Mouse (Mus musculus) embryonic facial prominence, embryonic 12.5 days (tissue): Measurements from ENCODE around the gene Zfhx3. TPM values are rescaled to one million over a fixed set of nuclear protein-coding genes. Genes with fewer than 3 reads are reported as not detected.
A peak's percentile ranks its signal among the peaks of the same experiment; 100 is the strongest.

Source experiments
- ATAC-seq: fragments of 200-750 bp; cut with Nextera tagmentation; 2 replicates; pipeline ENCODE4 v1.8.0; 2017; ENCODE audit not compliant: insufficient number of reproducible peaks, insufficient read depth, low FRiP score, low TSS enrichment
- H3K27ac ChIP-seq: fragments of 300-500 bp; sonication (generic); 2 replicates; pipeline ENCODE4 v1.5.1; 2016; ENCODE audit warnings: mild to moderate bottlenecking
- H3K27me3 ChIP-seq: fragments of 300-500 bp; sonication (generic); 2 replicates; pipeline ENCODE4 v1.6.1; 2016; ENCODE audit warnings: mild to moderate bottlenecking, moderate library complexity
- H3K36me3 ChIP-seq: fragments of 300-500 bp; sonication (generic); 2 replicates; pipeline ENCODE4 v1.6.1; 2016; ENCODE audit warnings: mild to moderate bottlenecking
- H3K4me1 ChIP-seq: fragments of 300-500 bp; sonication (generic); 2 replicates; pipeline ENCODE4 v1.6.1; 2016
- H3K4me2 ChIP-seq: fragments of 300-500 bp; sonication (generic); replicated peaks from 2 replicates; pipeline ENCODE4 v1.6.1; 2016; ENCODE audit warnings: mild to moderate bottlenecking, moderate library complexity
- H3K4me3 ChIP-seq: fragments of 300-500 bp; sonication (generic); 2 replicates; pipeline ENCODE4 v1.5.1; 2016; ENCODE audit warnings: mild to moderate bottlenecking
- H3K9ac ChIP-seq: fragments of 300-500 bp; sonication (generic); 2 replicates; pipeline ENCODE4 v1.6.1; 2016; ENCODE audit warnings: mild to moderate bottlenecking, moderate library complexity
- H3K9me3 ChIP-seq: fragments of 300-500 bp; sonication (generic); 2 replicates; pipeline ENCODE4 v1.6.1; 2016; ENCODE audit warnings: mild to moderate bottlenecking, moderate library complexity
- WGBS: fragments of 180-500 bp; shearing (Covaris S2); methylation state at CpG from one replicate; pipeline ENCODE4 v1.1.7; 2016; 5-methylcytosine and 5-hydroxymethylcytosine counted together
- polyA plus RNA-seq: library from polyadenylated mRNA; unstranded; fragments of >200 nt; fragmentation: Nextera tagmentation; extraction: Ambion mirVana; gene quantifications from 2 replicates; pipeline ENCODE4 v1.2.1, GENCODE M21; 2016

Gene Zfhx3
- polyA plus RNA-seq, 1 experiment from 2014 or later = 43.1 TPM

- Histone ChIP-seq H3K4me2 (no peak overlapping the region), H3K27me3 (no peaks in the 10 kb centered on the region), H3K9me3 (no peaks in the 10 kb centered on the region), H3K27ac (no peak overlapping the region), H3K36me3 (no peaks in the 10 kb centered on the region; the same call in 1 of the 2 replicates), H3K4me1 (peaks cover 47% of the 10 kb centered on the region), H3K4me3 (no peak overlapping the region), H3K9ac (no peak overlapping the region)
- WGBS = 82% methylated on average over 6 of the region's 6 CpGs
- ATAC-seq = no peak
These were observed 823.7 kb downstream of the Zfhx3 start for GRCm38 (mm10) chr8:108766102-108766501.

GRCm38 (mm10) chr8:108768051-108768450 lies 825.6 kb downstream of the Zfhx3 start:
- H3K36me3 ChIP-seq = no peaks in the 10 kb centered on the region; the same call in 1 of the 2 replicates
- 77% methylated on average over 7 of the region's 7 CpGs for WGBS
- H3K9ac ChIP-seq = no peak overlapping the region
- no peak overlapping the region for H3K4me2 ChIP-seq
- no peak overlapping the region for H3K4me3 ChIP-seq
- no peaks in the 10 kb centered on the region for H3K27me3 ChIP-seq
- H3K9me3 ChIP-seq = no peaks in the 10 kb centered on the region
- ATAC-seq = no peak
- H3K4me1 ChIP-seq = peaks cover 37% of the 10 kb centered on the region
- H3K27ac ChIP-seq = no peak overlapping the region

GRCm38 (mm10) chr8:108770334-108770733 lies 827.9 kb downstream of the Zfhx3 start:
- no peak overlapping the region for H3K4me2 ChIP-seq
- WGBS = 86% methylated on average over 4 of the region's 4 CpGs
- no peaks in the 10 kb centered on the region for H3K9me3 ChIP-seq
- no peaks in the 10 kb centered on the region; the same call in 1 of the 2 replicates for H3K36me3 ChIP-seq
- no peak overlapping the region for H3K4me3 ChIP-seq
- no peak overlapping the region for H3K9ac ChIP-seq
- no peaks in the 10 kb centered on the region for H3K27me3 ChIP-seq
- no peak for ATAC-seq
- H3K27ac ChIP-seq = no peak overlapping the region
- H3K4me1 ChIP-seq = peaks cover 27% of the 10 kb centered on the region

- ATAC-seq = no peak
- WGBS = 83% methylated on average over 6 of the region's 6 CpGs
- no peak overlapping the region for H3K4me3 ChIP-seq
These were observed 831.0 kb downstream of the Zfhx3 start for GRCm38 (mm10) chr8:108773436-108773835.

GRCm38 (mm10) chr8:108778063-108778462 lies 835.6 kb downstream of the Zfhx3 start:
- Histone ChIP-seq H3K4me3 (no peak overlapping the region), H3K36me3 (no peaks in the 10 kb centered on the region), H3K27ac (no peak overlapping the region), H3K9me3 (no peaks in the 10 kb centered on the region), H3K27me3 (no peaks in the 10 kb centered on the region), H3K4me1 (peaks cover 44% of the 10 kb centered on the region), H3K4me2 (no peak overlapping the region), H3K9ac (no peak overlapping the region)
- 75% methylated on average over 12 of the region's 12 CpGs for WGBS
- no peak for ATAC-seq

More at GRCm38 (mm10) chr8:108773436-108773835, 831.0 kb downstream of the Zfhx3 start:
- Histone ChIP-seq H3K4me1 (peaks cover 45% of the 10 kb centered on the region), H3K9me3 (no peaks in the 10 kb centered on the region), H3K27ac (no peak overlapping the region), H3K36me3 (no peaks in the 10 kb centered on the region; the same call in 1 of the 2 replicates), H3K4me2 (no peak overlapping the region), H3K9ac (no peak overlapping the region), H3K27me3 (no peaks in the 10 kb centered on the region)

GRCm38 (mm10) chr8:108778551-108778950 lies 836.1 kb downstream of the Zfhx3 start:
- Histone ChIP-seq H3K9ac (no peak overlapping the region), H3K36me3 (no peaks in the 10 kb centered on the region), H3K9me3 (no peaks in the 10 kb centered on the region), H3K4me2 (no peak overlapping the region), H3K4me3 (no peak overlapping the region), H3K27me3 (no peaks in the 10 kb centered on the region), H3K27ac (no peak overlapping the region), H3K4me1 (peaks cover 44% of the 10 kb centered on the region)
- ATAC-seq = no peak
- WGBS = 74% methylated on average over 9 of the region's 9 CpGs

GRCm38 (mm10) chr8:108780766-108781165 lies 838.3 kb downstream of the Zfhx3 start:
- no peak overlapping the region for H3K27ac ChIP-seq
- H3K36me3 ChIP-seq = no peaks in the 10 kb centered on the region
- no peaks in the 10 kb centered on the region for H3K9me3 ChIP-seq
- WGBS = 85% methylated on average over 6 of the region's 6 CpGs
- no peak overlapping the region for H3K9ac ChIP-seq
- no peak for ATAC-seq
- H3K27me3 ChIP-seq = no peaks in the 10 kb centered on the region
- no peak overlapping the region for H3K4me2 ChIP-seq
- no peak overlapping the region for H3K4me3 ChIP-seq
- H3K4me1 ChIP-seq = peaks cover 31% of the 10 kb centered on the region

- ATAC-seq = no peak
- WGBS = 73% methylated on average over 5 of the region's 5 CpGs
- H3K4me1 ChIP-seq = peaks cover 27% of the 10 kb centered on the region
These were observed 838.7 kb downstream of the Zfhx3 start for GRCm38 (mm10) chr8:108781192-108781591.

GRCm38 (mm10) chr8:108783155-108783554 lies 840.7 kb downstream of the Zfhx3 start:
- H3K4me1 ChIP-seq = peaks cover 11% of the 10 kb centered on the region
- H3K36me3 ChIP-seq = no peaks in the 10 kb centered on the region
- H3K4me3 ChIP-seq = no peak overlapping the region
- H3K4me2 ChIP-seq = no peak overlapping the region
- no peaks in the 10 kb centered on the region for H3K9me3 ChIP-seq
- no peak for ATAC-seq
- 49% methylated on average over 10 of the region's 10 CpGs for WGBS
- H3K27me3 ChIP-seq = no peaks in the 10 kb centered on the region
- no peak overlapping the region for H3K27ac ChIP-seq
- no peak overlapping the region for H3K9ac ChIP-seq

More at GRCm38 (mm10) chr8:108781192-108781591, 838.7 kb downstream of the Zfhx3 start:
- Histone ChIP-seq H3K9me3 (no peaks in the 10 kb centered on the region), H3K4me3 (no peak overlapping the region), H3K27ac (no peak overlapping the region), H3K4me2 (no peak overlapping the region), H3K36me3 (no peaks in the 10 kb centered on the region), H3K9ac (no peak overlapping the region), H3K27me3 (no peaks in the 10 kb centered on the region)

GRCm38 (mm10) chr8:108788156-108788761 lies 845.8 kb downstream of the Zfhx3 start:
- peaks cover 19% of the 10 kb centered on the region for H3K36me3 ChIP-seq
- peaks cover 8% of the 10 kb centered on the region; the same call in 1 of the 2 replicates for H3K9me3 ChIP-seq
- peaks cover 26% of the 10 kb centered on the region for H3K4me1 ChIP-seq
- WGBS = 20% methylated on average over 6 of the region's 6 CpGs
- ATAC-seq = no peak
- H3K4me2 ChIP-seq = no peak overlapping the region; the same call in 1 of the 2 replicates
- H3K4me3 ChIP-seq = no peak overlapping the region
- H3K27me3 ChIP-seq = no peaks in the 10 kb centered on the region
- H3K27ac ChIP-seq = no peak overlapping the region
- 0 out of 2 replicates have a peak overlapping the region, but pooled peaks have one; percentile 16 for H3K9ac ChIP-seq

- H3K9ac ChIP-seq = 0 out of 2 replicates have a peak overlapping the region, but pooled peaks have one; percentile 16
- 40% methylated on average over 10 of the region's 10 CpGs for WGBS
- no peaks in the 10 kb centered on the region for H3K27me3 ChIP-seq
- H3K27ac ChIP-seq = 0 out of 2 replicates have a peak overlapping the region, but pooled peaks have one; percentile 23
- ATAC-seq = no peak
- H3K9me3 ChIP-seq = peaks cover 10% of the 10 kb centered on the region
- H3K4me2 ChIP-seq = peak overlapping the region; percentile 9; the same call in 1 of the 2 replicates
- peaks cover 24% of the 10 kb centered on the region for H3K36me3 ChIP-seq
- H3K4me1 ChIP-seq = peaks cover 26% of the 10 kb centered on the region
- no peak overlapping the region for H3K4me3 ChIP-seq
These were observed 846.3 kb downstream of the Zfhx3 start for GRCm38 (mm10) chr8:108788762-108789157.

- Histone ChIP-seq H3K9ac (no peak overlapping the region), H3K27ac (no peak overlapping the region), H3K27me3 (no peaks in the 10 kb centered on the region), H3K4me2 (no peak overlapping the region), H3K4me1 (peaks cover 26% of the 10 kb centered on the region), H3K9me3 (peaks cover 18% of the 10 kb centered on the region), H3K36me3 (peaks cover 42% of the 10 kb centered on the region), H3K4me3 (no peak overlapping the region)
- ATAC-seq = no peak
- 58% methylated on average over 14 of the region's 14 CpGs for WGBS
These were observed 848.3 kb downstream of the Zfhx3 start for GRCm38 (mm10) chr8:108790559-108791293.
